ENCODE assay signal across 16 mouse cellular contexts in genomic region chr4:95395746-95396145, GRCm38 (mm10).
DNase-seq lines count a peak whose midpoint lies in the region; ATAC-seq and TF ChIP-seq lines count a peak whose summit lies in the region.
"Had no signal": no experiment of that assay in that cellular context is flagged by ENCODE, and none has a peak within 500 bp of the region (broad histone marks: within the 10 kb centered on the region; RNA-seq: fewer than 3 reads in every experiment).

No protein-coding gene starts in this region.

- 64% methylated on average over 3 of the region's 3 CpGs for WGBS in kidney, adult 2 months
- 28% methylated on average over 3 of the region's 3 CpGs for WGBS in lung, adult 2 months
- WGBS in hindbrain, embryonic 14.5 days, result 88% methylated on average over 3 of the region's 3 CpGs
- WGBS in midbrain, embryonic 13.5 days, result 95% methylated on average over 3 of the region's 3 CpGs

- H3K27ac ChIP-seq in kidney, adult 2 months (ENCODE audit: insufficient read depth, low read depth, low read length), result no peak overlapping the region
- no peak overlapping the region for H3K27ac ChIP-seq in hindbrain, embryonic 14.5 days
- no peak overlapping the region for H3K27ac ChIP-seq in midbrain, embryonic 13.5 days
- H3K27ac ChIP-seq: embryonic facial prominence, embryonic 10.5 days; forebrain, embryonic 12.5 days; hindbrain, postnatal 0 days; layer of hippocampus, adult 2 months; stomach, postnatal 0 days had no signal

- no peaks in the 10 kb centered on the region for H3K27me3 ChIP-seq in kidney, adult 2 months (replicated peaks; ENCODE audit: control insufficient read depth, insufficient read depth, low read length)
- no peaks in the 10 kb centered on the region for H3K27me3 ChIP-seq in hindbrain, embryonic 14.5 days (ENCODE audit: control insufficient read depth, insufficient read depth, low read length)
- H3K27me3 ChIP-seq in midbrain, embryonic 13.5 days, result no peaks in the 10 kb centered on the region
- H3K27me3 ChIP-seq: forebrain, embryonic 12.5 days; Patski had no signal

- no peak for TF ChIP-seq CTCF in kidney, adult 2 months (conservative IDR thresholded peaks at IDR 0.05; ENCODE audit: insufficient read depth, insufficient read length, low read depth, low read length)
- no peak for TF ChIP-seq CTCF in lung, adult 2 months (IDR thresholded peaks at IDR 0.05; ENCODE audit: insufficient read depth, low read length)

- peak; percentile 37 for DNase-seq in kidney, adult 2 months
- no peak for DNase-seq in kidney, adult 8-10 months
- DNase-seq in urinary bladder, postnatal 36 days (ENCODE audit: low spot score in 2 of 2), result peak; percentile 35 to 42
- DNase-seq in urinary bladder, adult 2 months (ENCODE audit: low spot score), result no peak
- DNase-seq in lung, adult 2 months, result peak; percentile 24
- DNase-seq in hindbrain, embryonic 14.5 days (ENCODE audit: low spot score), result no peak
- no peak for DNase-seq in frontal cortex, postnatal 14 days (ENCODE audit: low spot score in 2 of 2)
- DNase-seq: cerebellum, adult 9-10 months; gastrocnemius, postnatal 36 days had no signal

- no peak overlapping the region for H3K9ac ChIP-seq in hindbrain, embryonic 14.5 days
- no peak overlapping the region for H3K9ac ChIP-seq in midbrain, embryonic 13.5 days (replicated peaks)
- H3K9ac ChIP-seq: forebrain, embryonic 12.5 days had no signal

- H3K36me3 ChIP-seq in kidney, adult 2 months (ENCODE audit: control insufficient read depth, insufficient read depth, low read length), result no peaks in the 10 kb centered on the region
- no peaks in the 10 kb centered on the region for H3K36me3 ChIP-seq in hindbrain, embryonic 14.5 days (replicated peaks; ENCODE audit: control insufficient read depth, insufficient read depth)
- no peaks in the 10 kb centered on the region for H3K36me3 ChIP-seq in midbrain, embryonic 13.5 days
- H3K36me3 ChIP-seq: embryonic facial prominence, embryonic 10.5 days; forebrain, embryonic 12.5 days had no signal

- no peak overlapping the region for H3K4me3 ChIP-seq in kidney, adult 2 months (ENCODE audit: insufficient read depth, low read depth, low read length)
- H3K4me3 ChIP-seq in lung, adult 2 months (replicated peaks; ENCODE audit: extremely low read depth, low read depth, low read length), result no peak overlapping the region
- no peak overlapping the region for H3K4me3 ChIP-seq in hindbrain, embryonic 14.5 days (replicated peaks; ENCODE audit: low read length)
- no peak overlapping the region for H3K4me3 ChIP-seq in midbrain, embryonic 13.5 days (replicated peaks)
- H3K4me3 ChIP-seq: embryonic facial prominence, embryonic 10.5 days; forebrain, embryonic 12.5 days; layer of hippocampus, adult 2 months had no signal

- H3K4me1 ChIP-seq in kidney, adult 2 months (ENCODE audit: control insufficient read depth, insufficient read depth, low read length), result 0 out of 2 replicates have a peak, but pooled peaks cover 3% of the 10 kb centered on the region
- peaks cover 6% of the 10 kb centered on the region for H3K4me1 ChIP-seq in lung, adult 2 months (ENCODE audit: control insufficient read depth, insufficient read depth, low read length)
- no peaks in the 10 kb centered on the region for H3K4me1 ChIP-seq in hindbrain, embryonic 14.5 days (replicated peaks; ENCODE audit: control insufficient read depth, insufficient read depth, low read length)
- no peaks in the 10 kb centered on the region for H3K4me1 ChIP-seq in midbrain, embryonic 13.5 days (replicated peaks)
- H3K4me1 ChIP-seq: embryonic facial prominence, embryonic 10.5 days; forebrain, embryonic 12.5 days had no signal

- no peaks in the 10 kb centered on the region for H3K9me3 ChIP-seq in hindbrain, embryonic 14.5 days (ENCODE audit: control insufficient read depth, low read length)
- H3K9me3 ChIP-seq in midbrain, embryonic 13.5 days, result no peaks in the 10 kb centered on the region
- H3K9me3 ChIP-seq: embryonic facial prominence, embryonic 10.5 days; forebrain, embryonic 12.5 days had no signal

- no peak for ATAC-seq in hindbrain, embryonic 14.5 days (ENCODE audit: low FRiP score)
- no peak for ATAC-seq in midbrain, embryonic 13.5 days
- ATAC-seq: hindbrain, postnatal 0 days; Patski had no signal

- TF ChIP-seq POLR2A in kidney, adult 2 months (IDR thresholded peaks at IDR 0.05; ENCODE audit: low read depth, low read length), result no peak
- no peak for TF ChIP-seq POLR2A in lung, adult 2 months (IDR thresholded peaks at IDR 0.05; ENCODE audit: borderline replicate concordance, extremely low read depth, low read depth, low read length)

- H3K4me2 ChIP-seq in hindbrain, embryonic 14.5 days (replicated peaks), result no peak overlapping the region
- no peak overlapping the region for H3K4me2 ChIP-seq in midbrain, embryonic 13.5 days (replicated peaks)
- H3K4me2 ChIP-seq: forebrain, embryonic 12.5 days had no signal

Comparison
In these comparisons a context has a peak if more than half of its experiments do, and no peak if none do; other contexts are left out.
1. DNase-seq: peak in kidney, adult 2 months (single experiment), urinary bladder, postnatal 36 days (2 of 2) and lung, adult 2 months (single experiment); none in kidney, adult 8-10 months (0 of 2), urinary bladder, adult 2 months (single experiment), hindbrain, embryonic 14.5 days (single experiment) and frontal cortex, postnatal 14 days (0 of 2).